Mouse (Mus musculus) limb, embryonic 14.5 days (tissue): ENCODE measurements around the gene Heg1. TPM values are rescaled to one million over a fixed set of nuclear protein-coding genes. Genes with fewer than 3 reads are reported as not detected.

ENCODE experiments used
- ATAC-seq: fragments of 200-750 bp; cut with Nextera tagmentation; 2 replicates; pipeline ENCODE4 v1.8.0; 2017; ENCODE audit warnings: low read depth, moderate number of reproducible peaks, moderate TSS enrichment; ENCODE audit not compliant: low FRiP score
- DNase-seq: peaks from one replicate; pipeline ENCODE4 v3.0.0-alpha.2; 2015; ENCODE audit warnings: low spot score
- H3K27ac ChIP-seq: fragments of 300-500 bp; sonication (generic); replicated peaks from 2 replicates; pipeline ENCODE4 v1.5.1; 2014; ENCODE audit warnings: low read depth, mild to moderate bottlenecking, low read length, moderate library complexity, mixed read lengths
- H3K27me3 ChIP-seq: fragments of 300-500 bp; sonication (generic); 2 replicates; pipeline ENCODE4 v1.6.1; 2014; ENCODE audit warnings: low read length, mixed read lengths; ENCODE audit not compliant: control insufficient read depth, insufficient read depth
- H3K36me3 ChIP-seq: fragments of 300-500 bp; sonication (generic); 2 replicates; pipeline ENCODE4 v1.6.1; 2014; ENCODE audit warnings: mild to moderate bottlenecking, low read length, moderate library complexity, mixed read lengths; ENCODE audit not compliant: control insufficient read depth, insufficient read depth
- H3K4me1 ChIP-seq: fragments of 300-500 bp; sonication (generic); 2 replicates; pipeline ENCODE4 v1.6.1; 2014; ENCODE audit warnings: antibody characterized with exemption, low read length, mixed read lengths; ENCODE audit not compliant: control insufficient read depth, insufficient read depth
- H3K4me2 ChIP-seq: fragments of 300-500 bp; sonication (generic); replicated peaks from 2 replicates; pipeline ENCODE4 v1.6.1; 2014; ENCODE audit warnings: low read depth, mild to moderate bottlenecking, low read length, moderate library complexity; ENCODE audit not compliant: severe bottlenecking
- H3K4me3 ChIP-seq: fragments of 300-500 bp; sonication (generic); replicated peaks from 2 replicates; pipeline ENCODE4 v1.5.1; 2014; ENCODE audit warnings: low read length
- H3K9ac ChIP-seq: fragments of 300-500 bp; sonication (generic); 2 replicates; pipeline ENCODE4 v1.6.1; 2014; ENCODE audit warnings: mild to moderate bottlenecking, low read depth, low read length, moderate library complexity; ENCODE audit not compliant: severe bottlenecking
- H3K9me3 ChIP-seq: fragments of 300-500 bp; sonication (generic); 2 replicates; pipeline ENCODE4 v1.6.1; 2016; ENCODE audit warnings: low read length; ENCODE audit not compliant: control insufficient read depth
- POLR2A ChIP-seq: fragments of 200-500 bp; IDR thresholded peaks from 2 replicates; pipeline ENCODE4 v1.8.0; 2012; ENCODE audit warnings: inconsistent platforms, mild to moderate bottlenecking, moderate library complexity, borderline replicate concordance; ENCODE audit not compliant: insufficient read depth, insufficient read length; ENCODE audit errors: extremely low read depth
- WGBS: fragments of 180-500 bp; shearing (Covaris S2); extraction: QIAGEN DNeasy Blood & Tissue Kit; methylation state at CpG from one replicate; pipeline ENCODE4 v1.1.7; 2014; 5-methylcytosine and 5-hydroxymethylcytosine counted together
- polyA plus RNA-seq, 2 experiments: library from polyadenylated mRNA; depleted of rRNA in 1 of 2; stranded (reverse) in 1 of 2; unstranded in 1 of 2; fragments of >200 nt; fragmentation: Nextera tagmentation in 1 of 2; extraction: Ambion mirVana in 1 of 2; gene quantifications; 2 replicates each; pipeline versions ENCODE4 v1.2.1 to v1.2.3; 2012 to 2014

Gene Heg1
- polyA plus RNA-seq, 2 experiments = 20.8 to 22.0 TPM

DNA sequence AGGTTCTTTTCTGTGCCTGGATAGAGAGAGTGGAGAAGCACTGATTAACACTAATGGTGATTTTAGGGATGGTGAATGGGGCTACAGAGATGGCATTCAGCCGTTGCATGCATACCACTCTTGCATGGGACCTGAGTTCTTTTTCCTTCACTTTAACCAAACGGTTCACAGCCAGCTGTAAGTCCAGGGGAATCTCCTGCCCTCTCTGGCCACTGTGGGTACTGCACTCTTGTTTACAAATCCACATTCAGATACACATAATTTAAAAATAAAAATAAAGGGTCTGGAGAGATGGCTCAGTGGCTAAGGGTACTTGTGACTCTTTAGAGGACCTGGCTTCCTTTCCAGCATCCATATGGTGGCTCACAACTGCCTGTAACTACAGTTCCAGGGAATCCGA, 39.8 kb downstream of the Heg1 start:
- Histone ChIP-seq H3K9ac (no peak overlapping the region), H3K9me3 (no peaks in the 10 kb centered on the region), H3K4me1 (no peaks in the 10 kb centered on the region), H3K4me2 (no peak overlapping the region), H3K27me3 (no peaks in the 10 kb centered on the region), H3K4me3 (no peak overlapping the region), H3K27ac (no peak overlapping the region), H3K36me3 (peaks cover 33% of the 10 kb centered on the region)
- DNase-seq = no peak
- WGBS = 97% methylated on average over 3 of the region's 3 CpGs
- TF ChIP-seq POLR2A = no peak
- ATAC-seq = no peak

DNA sequence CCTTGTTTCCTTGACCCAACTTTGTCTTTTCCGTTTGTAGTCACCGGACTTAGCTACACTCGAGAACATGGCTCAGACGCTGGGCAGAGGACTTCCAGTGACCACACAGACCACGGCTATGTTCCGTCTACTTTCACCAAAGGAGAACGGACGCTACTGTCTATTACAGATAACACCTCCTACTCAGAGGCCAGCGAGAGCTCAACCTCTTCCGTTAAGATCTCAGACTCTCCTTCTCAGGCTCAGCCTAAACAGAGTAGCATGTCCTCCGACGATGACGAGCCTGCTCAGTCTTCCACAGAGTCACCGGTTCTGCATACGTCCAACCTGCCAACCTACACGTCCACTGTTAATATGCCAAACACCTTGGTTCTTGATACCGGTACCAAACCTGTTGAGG, 42.1 kb downstream of the Heg1 start:
- WGBS = 93% methylated on average over 17 of the region's 17 CpGs
- Histone ChIP-seq H3K27ac (no peak overlapping the region), H3K4me2 (no peak overlapping the region), H3K36me3 (peaks cover 44% of the 10 kb centered on the region), H3K9ac (no peak overlapping the region), H3K27me3 (no peaks in the 10 kb centered on the region), H3K4me3 (no peak overlapping the region), H3K4me1 (no peaks in the 10 kb centered on the region), H3K9me3 (no peaks in the 10 kb centered on the region)
- ATAC-seq (no peak), DNase-seq (no peak)
- no peak for TF ChIP-seq POLR2A

- H3K4me3 ChIP-seq = no peak overlapping the region
- WGBS = 94% methylated on average over 7 of the region's 7 CpGs
- ATAC-seq (no peak), DNase-seq (no peak)
- peaks cover 47% of the 10 kb centered on the region for H3K36me3 ChIP-seq
- no peak for TF ChIP-seq POLR2A
- no peak overlapping the region for H3K9ac ChIP-seq
- no peaks in the 10 kb centered on the region for H3K4me1 ChIP-seq
- H3K27me3 ChIP-seq = no peaks in the 10 kb centered on the region
- no peaks in the 10 kb centered on the region for H3K9me3 ChIP-seq
- H3K4me2 ChIP-seq = no peak overlapping the region
- H3K27ac ChIP-seq = no peak overlapping the region
Measured at GRCm38 (mm10) chr16:33726892-33727291, 42.7 kb downstream of the Heg1 start.

- TF ChIP-seq POLR2A = no peak
- DNase-seq (no peak), ATAC-seq (no peak)
- no peak overlapping the region for H3K9ac ChIP-seq
- H3K9me3 ChIP-seq = no peaks in the 10 kb centered on the region
- no peak overlapping the region for H3K27ac ChIP-seq
- H3K4me1 ChIP-seq = 0 out of 2 replicates have a peak, but pooled peaks cover 2% of the 10 kb centered on the region
- H3K4me3 ChIP-seq = no peak overlapping the region
- peaks cover 49% of the 10 kb centered on the region for H3K36me3 ChIP-seq
- no peak overlapping the region for H3K4me2 ChIP-seq
- H3K27me3 ChIP-seq = no peaks in the 10 kb centered on the region
- 62% methylated on average over 13 of the region's 13 CpGs for WGBS
Measured at GRCm38 (mm10) chr16:33728427-33728826, 44.3 kb downstream of the Heg1 start.

DNA sequence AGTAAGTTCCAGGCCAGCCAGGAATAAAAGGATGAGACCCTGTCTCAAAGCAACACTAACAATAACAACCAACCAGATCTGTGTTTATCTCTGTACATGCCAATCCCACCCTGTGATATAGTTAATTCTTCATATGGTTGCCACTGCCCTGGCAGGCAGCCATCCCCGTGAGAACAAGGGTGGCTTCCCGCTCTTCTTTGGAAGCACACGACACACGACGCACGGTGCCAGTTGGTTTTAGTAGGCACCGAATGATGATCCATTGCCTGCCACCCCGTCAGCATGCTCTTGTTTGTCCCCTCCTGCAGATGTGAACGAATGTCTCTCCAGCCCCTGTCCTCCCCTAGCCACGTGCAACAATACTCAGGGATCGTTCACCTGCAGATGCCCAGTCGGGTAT, 47.1 kb downstream of the Heg1 start:
- Histone ChIP-seq H3K9me3 (no peaks in the 10 kb centered on the region), H3K4me2 (no peak overlapping the region), H3K9ac (no peak overlapping the region), H3K4me1 (0 out of 2 replicates have a peak, but pooled peaks cover 2% of the 10 kb centered on the region), H3K27ac (no peak overlapping the region), H3K27me3 (no peaks in the 10 kb centered on the region), H3K36me3 (peaks cover 34% of the 10 kb centered on the region), H3K4me3 (no peak overlapping the region)
- DNase-seq = no peak
- TF ChIP-seq POLR2A = no peak
- no peak for ATAC-seq
- WGBS = 92% methylated on average over 12 of the region's 12 CpGs

DNA sequence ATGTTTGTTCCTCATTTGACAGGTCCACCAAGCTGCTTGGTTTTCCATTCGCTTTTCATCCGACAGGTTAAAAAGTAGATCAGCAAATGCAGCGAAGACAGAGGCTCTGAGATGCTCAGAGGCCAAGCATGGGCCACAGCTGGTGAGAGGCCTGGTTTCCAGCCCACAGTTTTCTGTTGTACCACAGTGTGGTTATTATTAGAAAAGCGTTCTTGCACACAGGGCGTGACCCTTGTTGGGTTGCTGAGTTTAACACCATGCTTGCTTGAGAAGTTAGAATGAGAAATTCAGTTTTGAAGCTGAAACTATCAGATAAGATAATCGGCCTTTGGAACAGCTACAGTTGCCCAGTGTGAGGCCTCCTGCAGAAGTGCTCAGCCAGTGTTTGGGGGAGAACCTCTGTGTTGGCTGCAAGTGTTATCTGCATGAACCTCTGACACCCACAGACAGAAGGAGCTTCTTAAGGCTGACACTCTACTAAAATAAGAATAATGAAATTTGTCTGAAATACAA, 48.1 kb downstream of the Heg1 start:
- no peak overlapping the region for H3K4me2 ChIP-seq

More for the DNA sequence above, 48.1 kb downstream of the Heg1 start:
- no peak overlapping the region for H3K4me3 ChIP-seq
- WGBS = 81% methylated on average over 6 of the region's 6 CpGs
- no peak for ATAC-seq
- peaks cover 29% of the 10 kb centered on the region for H3K36me3 ChIP-seq
- TF ChIP-seq POLR2A = no peak
- H3K9ac ChIP-seq = no peak overlapping the region
- no peak for DNase-seq
- H3K27me3 ChIP-seq = no peaks in the 10 kb centered on the region
- no peaks in the 10 kb centered on the region for H3K9me3 ChIP-seq
- H3K4me1 ChIP-seq = 0 out of 2 replicates have a peak, but pooled peaks cover 2% of the 10 kb centered on the region
- no peak overlapping the region for H3K27ac ChIP-seq
